Mouse (Mus musculus): ENCODE measurements around the gene Atg9b.

- TF ChIP-seq CTCF (IDR thresholded peaks at IDR 0.05) (no peak), EP300 (IDR thresholded peaks at IDR 0.05) (no peak)
Observed at GRCm38 (mm10) chr5:24378700-24379099, 13.2 kb downstream of the Atg9b start.

Measured in lung, postnatal 0 days (tissue).